Mouse (Mus musculus) fibroblast of lung, adult 2 months (primary cell): ENCODE data around the gene Nipbl.

ENCODE experiments used
- DNase-seq: peaks from one replicate; pipeline ENCODE4 v3.0.0-alpha.2; 2011; ENCODE audit warnings: low read depth

Nipbl gene

DNA sequence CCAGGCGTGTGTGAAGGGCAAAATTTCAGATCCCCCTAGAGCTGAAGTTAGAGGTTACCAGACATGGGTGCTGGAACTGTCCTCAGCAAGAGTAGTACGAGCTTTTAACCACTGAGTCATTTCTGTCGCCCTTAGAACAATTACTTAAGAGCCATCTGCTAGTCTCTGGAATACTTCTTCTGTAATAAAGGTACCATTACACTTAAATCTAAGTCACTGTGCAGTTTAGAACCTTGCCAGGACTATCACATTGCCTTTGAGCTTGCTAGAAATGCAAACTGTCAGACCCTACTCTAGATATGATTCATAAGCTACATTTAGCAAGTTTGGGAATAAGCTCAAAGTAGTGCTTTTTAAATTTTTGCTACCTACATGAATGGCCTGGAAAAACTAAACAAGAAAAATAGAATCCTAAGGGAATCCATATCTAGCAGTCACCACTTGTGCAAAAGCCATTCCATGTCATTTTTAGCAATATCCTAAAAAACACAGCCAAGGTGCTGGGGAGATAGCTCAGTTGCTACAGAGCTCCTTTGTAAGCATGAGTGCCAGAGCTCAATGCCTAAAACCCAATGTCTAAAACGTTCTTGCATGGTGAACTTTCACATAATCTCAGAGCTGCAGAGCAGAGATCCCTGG is 27.6 kb downstream of the Nipbl start:
- no peak for DNase-seq

DNA sequence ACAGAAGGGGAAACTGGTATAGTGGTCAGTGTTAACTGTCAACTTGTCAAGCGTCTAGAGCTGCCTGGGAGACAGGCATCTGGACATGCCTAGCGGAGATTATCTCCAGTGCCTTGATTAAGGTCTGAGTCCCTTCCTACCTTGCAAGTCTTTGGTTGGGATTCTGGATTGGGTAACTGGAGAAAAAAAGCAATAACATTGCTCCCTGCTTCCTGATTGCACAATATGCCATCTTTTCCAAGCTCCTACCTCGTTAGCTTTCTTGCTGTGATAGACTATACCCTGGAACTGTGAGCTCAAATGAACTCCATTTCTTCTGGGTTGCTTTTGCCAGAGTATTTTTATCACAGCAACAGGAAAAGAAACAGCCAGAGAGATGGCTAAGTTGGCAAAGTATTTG is 30.9 kb downstream of the Nipbl start:
- DNase-seq: no peak

DNA sequence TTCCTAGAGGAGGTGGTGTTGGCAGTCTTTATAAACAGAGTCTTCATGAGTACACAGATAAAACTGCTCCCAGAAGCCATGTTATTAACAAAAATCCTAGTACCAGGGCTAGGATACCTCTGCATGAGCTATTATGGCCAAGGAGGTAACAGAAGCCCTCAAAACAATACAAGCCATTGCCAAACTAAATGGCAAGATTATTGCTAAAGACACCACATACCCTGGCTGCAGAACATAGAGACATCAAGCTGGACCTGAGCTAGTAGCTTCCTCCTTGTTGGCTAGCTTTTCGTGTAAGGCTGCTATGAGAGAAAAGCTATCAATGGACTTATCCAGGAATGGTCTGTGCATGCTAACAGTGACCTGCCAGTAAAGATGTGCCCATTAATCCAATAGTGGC is 32.4 kb downstream of the Nipbl start:
- no peak for DNase-seq

DNA sequence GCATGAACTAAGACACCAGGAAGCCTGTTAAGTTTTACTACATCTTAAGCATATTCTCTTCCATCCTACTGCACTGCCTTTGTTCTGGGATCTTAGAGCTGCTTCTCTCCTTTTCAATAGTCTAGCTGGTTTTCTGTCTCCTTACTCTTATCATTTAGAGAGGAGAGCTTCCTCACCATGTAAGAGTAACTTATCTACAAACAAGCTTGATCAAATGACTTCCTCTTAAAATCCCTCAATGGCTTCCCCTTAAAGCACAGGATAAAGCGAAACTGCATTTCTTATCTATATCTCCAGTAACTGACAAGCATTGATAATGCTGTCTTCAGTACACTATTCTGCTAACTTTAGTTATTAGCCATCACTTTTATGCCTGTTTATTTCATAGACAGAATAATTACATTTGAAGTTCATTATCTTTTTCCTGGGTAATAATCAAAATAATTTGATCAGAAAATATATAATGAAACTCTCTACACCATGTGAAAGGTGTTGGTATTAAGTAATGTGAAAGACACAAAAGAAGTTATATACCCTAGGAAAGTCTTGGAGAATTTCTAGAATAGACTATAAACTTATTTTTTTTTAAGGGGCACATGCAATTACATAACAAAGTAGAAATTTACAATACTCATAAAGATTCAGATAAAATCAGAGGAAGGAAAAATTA is 33.0 kb downstream of the Nipbl start:
- DNase-seq: no peak

DNA sequence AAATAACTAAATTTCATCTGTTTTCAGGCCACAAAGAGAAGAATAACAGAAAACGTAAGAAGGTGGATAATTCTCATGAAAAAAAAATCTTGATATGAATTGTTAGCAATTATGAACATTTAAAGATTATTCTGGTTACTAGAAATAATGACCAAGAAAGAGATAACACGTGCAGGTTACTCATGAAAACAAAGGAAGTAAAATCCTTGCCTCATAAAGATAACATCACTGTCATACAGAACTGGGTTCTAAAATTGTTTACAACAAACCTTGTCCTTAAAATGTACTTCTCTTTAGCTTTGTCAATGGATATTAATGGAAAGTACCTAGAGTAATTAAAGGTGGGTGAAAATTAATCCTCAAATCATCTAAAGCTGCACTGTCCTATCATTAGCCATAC is 37.2 kb downstream of the Nipbl start:
- no peak for DNase-seq

DNA sequence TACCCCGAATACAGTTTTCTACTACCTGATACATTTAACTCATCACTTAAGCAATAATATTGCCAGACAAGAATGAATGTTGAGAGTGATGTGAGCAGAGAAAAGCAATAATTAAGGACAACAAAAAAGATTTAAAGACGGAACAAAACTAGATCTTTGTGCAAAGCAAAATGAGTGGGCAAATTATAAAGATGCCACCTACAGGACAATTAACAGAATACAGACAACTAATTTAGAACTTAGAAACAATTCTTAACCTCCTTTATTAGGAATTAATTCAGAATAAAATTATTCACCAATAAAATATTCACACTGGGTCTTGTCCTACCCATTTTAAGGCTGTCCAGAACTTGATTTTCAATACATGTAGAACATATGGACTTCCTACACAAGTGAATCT is 38.0 kb downstream of the Nipbl start:
- no peak for DNase-seq

DNA sequence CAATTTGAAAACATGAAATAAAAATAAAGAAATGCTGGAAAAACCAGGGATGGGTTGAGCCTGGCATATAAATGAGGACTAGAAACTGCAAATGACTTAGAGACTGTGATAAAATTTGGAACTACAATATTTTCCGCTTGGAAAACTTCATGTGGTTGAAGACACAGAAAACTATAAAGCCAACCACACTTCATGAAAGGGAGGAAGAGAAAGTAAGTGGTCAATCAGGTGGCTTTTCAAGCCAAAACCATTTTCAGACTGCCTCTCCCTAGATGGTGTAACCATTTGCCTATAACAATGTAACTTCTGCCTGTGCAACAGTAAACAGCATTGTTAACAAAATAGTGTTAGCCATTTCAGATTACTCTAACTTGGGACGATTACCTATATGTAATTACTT is 41.7 kb downstream of the Nipbl start:
- no peak for DNase-seq

DNA sequence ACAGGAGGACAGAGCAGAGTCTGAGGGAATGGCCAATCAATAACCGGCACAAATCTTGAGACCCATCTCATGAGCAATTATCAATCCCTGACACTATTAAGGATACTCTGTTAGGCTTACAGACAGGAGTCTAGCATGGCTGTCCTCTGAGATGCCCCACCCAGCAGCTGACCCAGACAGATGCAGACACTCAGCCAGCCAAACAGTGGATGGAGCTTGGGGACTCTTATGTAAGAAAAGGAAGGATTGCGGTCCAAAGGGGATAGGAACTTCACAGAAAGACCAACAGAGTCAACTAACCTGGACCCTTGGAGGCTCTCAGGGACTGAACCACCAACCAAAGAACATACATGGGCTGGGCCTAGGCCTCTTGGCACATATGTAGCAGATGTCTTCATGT is 42.7 kb downstream of the Nipbl start:
- DNase-seq: no peak

DNA sequence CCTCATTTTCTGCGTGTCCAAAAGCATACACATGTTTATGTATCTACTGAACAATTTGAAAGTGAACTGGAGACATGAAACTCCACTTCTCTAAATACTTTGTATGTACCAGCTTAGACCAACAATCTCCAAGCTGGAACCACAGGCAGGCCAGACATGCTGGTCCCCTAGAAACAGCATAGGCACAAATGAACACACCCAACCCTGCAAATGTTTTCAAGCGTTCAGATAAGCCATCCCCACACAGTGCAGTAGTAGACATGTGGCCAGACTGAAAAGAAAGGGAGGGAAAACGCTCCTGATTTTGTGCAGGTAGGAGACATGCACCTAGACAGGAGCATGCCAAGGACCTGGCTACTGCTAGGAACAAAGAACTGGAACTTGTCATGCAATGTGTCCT is 52.5 kb downstream of the Nipbl start:
- DNase-seq: no peak

DNA sequence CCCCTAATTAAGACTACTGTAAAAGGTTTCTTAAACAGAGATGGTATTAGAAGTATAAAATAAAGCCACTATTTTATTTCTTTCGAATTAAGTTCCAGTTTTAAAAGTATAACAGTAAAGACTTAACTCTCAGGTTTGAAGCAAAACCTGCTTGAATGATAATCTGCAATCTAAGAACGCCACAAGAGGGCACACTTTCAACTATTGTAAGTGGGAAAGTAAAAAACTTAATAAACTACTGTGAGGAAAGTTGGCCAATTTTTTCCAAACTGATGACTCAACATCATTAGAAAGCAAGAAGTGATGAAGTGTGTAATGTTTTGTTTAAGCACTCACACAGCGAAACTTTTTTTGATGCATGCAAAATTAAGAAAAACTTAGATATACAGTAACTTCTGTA is 62.0 kb downstream of the Nipbl start:
- DNase-seq: peak; percentile 66

DNA sequence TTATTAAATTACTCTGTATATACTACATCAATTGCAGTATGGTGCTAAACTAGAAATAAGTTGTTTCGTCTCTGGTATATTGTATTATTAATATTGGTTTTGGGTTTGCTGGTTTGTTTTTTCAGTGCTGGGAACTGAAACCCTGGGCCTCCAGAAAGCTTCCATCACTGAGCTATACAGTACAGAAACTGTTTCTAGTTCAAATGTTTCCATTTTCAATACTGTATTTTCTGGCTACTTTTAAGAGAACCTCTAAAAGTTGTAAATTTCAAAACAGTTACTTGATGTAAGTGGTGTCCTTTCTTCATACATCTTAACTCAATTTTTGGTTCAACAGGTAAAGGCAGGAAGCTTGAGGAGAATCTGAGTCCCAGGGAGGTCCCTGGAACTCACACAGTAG is 68.6 kb downstream of the Nipbl start:
- no peak for DNase-seq

DNA sequence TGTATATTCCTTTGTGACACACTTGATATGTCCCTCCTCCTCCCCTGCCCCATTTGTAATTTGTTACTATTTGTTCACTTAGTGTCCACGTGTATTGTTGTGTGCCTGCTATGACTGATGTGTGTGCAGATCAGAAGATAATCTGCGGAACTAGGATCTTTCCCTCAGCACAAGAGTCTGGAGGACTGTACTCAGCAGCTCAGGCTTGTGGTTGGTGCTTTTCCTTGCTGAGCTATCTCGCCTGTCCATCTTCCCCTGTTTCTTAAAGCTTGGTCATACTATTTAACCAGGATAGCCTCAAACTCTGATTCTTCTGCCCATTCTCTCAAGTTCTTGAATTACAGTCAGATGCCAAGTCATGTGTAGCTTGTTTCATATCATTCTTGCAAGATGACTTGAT is 69.5 kb downstream of the Nipbl start:
- DNase-seq: no peak

DNA sequence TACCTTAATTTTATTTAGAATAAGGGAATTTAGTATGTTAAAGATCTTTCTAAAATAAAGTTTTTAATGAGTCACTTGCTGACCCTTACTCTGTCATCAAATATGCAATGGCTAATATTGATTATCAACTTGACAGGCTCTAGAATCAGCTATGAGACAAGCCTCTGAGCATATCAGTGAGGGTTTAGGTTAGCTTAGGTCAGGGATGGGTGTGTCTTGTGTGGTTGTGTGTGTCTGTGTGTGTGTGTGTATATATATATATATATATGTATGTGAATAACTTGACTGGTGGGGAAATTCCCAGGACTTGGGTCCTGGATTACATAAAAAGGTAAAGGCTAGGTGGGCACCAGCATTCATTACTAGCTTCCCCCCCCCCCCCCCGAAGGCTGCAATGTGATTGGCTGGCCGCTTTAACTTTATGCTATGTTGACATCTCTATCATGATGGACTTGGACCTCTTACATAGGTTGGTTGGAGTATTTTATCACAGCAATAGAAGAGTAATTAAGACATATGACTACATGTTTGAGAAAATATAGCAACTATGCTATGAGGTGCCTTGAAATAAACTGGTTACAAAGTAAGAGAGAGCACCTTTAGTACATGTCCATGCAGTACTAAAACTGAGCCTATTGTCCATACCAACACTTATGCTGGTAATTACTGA is 97.0 kb downstream of the Nipbl start:
- DNase-seq: no peak

DNA sequence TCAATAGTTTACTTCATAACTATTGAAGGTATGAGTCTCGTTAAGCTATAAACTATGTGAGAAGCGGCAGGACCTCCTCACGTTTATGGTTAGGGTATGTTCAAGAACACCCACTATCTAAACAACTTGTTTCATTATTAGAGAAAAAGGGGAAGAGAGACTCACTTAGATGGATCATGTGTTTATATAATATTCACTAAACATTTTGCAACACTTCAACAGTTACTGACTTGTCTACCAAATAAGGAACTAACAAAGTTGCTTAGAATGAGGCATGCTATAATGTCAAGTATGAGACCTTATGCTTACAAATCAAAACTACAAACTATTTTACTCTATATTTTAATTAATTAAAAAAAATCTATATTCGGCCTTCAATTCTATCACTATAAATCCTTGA is 103.7 kb downstream of the Nipbl start:
- DNase-seq: no peak

DNA sequence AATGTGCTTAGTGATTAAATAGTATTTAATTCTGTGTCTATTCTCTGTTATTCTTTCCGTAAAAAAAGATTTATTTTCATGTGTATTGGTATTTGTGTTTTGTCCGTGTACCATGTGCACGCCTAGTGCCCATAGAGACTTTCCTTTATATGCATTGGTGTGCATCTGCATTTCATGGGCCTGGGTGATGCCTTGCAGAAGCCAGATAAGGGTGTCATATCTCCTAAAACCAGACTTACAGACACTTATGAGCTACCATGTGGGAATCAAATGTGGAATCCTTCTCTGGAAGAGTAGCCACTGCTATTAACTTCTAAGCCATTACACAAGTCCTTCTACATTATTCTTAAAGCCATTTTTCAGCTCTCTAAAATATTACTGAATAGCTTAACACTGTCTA is 112.7 kb downstream of the Nipbl start:
- DNase-seq: no peak

DNA sequence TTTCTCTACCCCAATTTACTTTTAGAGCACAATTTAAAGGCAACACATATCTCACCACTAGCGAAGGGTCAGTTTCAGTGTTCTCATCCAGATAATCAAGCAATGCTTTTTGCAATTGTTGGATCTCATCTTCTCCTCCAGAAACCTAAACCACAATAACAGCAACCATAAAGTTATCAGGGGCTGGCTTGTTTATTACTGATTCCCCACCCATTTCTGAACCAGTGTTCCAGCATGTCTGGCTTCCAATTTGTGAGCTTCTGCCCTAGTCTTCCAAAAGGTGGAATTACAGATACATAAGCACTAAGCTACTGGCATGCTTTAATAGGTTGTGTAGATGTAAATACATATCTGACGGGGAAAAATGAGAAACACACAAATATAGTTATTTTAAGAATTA is 118.6 kb downstream of the Nipbl start:
- DNase-seq: no peak

DNA sequence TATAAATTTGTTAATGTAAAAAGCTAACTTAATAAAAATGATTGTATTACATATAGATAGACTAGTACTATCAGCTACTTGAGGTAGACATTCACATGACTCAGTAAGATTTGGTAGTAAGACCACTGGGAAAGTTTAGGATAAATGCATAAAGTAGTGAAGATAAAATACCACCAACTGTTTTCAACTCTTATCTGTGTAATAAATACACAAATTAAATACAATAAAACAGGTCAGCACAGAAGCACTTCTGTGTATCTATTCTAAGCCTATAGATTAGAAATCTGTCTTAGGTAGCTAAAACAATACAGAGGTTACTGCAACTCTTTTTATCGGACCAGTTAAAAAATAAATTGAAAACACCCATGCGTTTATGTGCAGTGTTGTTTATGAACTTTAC is 119.4 kb downstream of the Nipbl start:
- no peak for DNase-seq

DNA sequence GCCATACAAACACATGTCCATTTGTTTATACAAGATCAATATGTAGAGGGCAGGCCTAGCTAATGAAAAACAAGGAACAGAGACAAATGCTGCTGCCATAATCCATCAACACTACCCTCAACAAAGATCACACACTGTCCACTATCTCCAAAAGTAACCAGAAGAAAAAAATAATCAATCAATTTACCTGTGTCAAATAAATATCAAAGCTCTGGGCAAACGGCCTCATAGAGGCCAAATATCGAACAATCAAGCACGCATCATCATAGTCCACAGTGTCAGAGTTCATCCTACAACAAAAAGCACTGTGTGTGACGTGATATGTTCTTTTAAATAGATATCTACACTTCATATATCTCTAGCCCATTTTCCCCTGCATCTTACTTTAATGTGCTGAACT is 120.2 kb downstream of the Nipbl start:
- no peak for DNase-seq

DNA sequence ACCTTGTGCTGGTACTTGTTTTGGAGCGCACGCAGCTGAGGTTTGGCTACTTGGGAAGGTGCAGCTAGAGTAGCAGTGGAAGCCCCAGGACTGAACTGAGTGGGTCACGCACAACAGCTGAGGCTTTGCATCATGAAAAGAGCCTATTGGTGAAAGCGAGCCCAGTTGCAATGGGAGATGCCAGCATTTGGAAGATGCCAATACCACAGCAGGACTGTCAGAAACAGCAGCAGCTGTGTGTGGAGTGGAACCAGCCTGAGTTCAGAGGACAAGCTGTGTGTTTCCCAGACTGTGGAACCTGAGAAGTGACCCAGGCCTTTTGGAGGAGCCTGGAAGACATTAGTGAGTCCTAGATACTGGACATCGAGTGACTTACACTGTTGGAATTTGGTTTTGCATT is 122.8 kb downstream of the Nipbl start:
- no peak for DNase-seq

DNA sequence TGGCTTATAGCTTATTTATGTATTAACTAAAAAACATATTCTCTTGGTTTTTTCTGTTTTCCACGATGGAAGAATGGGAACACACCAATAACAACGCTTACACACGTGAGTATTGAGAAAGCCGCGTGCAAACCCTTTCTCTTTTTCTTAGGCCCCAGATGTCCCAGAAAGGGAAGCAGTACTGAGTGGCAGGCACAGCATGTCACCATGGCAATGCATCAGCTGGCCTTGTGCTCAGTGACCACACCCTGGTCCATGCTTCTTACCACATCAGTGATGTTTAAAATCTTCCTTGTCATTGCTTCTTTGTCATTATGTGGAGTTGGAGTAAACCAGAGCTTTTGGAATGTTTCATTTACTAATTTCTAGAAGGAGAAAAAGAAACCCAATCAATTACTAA is 125.1 kb downstream of the Nipbl start:
- DNase-seq: no peak

DNA sequence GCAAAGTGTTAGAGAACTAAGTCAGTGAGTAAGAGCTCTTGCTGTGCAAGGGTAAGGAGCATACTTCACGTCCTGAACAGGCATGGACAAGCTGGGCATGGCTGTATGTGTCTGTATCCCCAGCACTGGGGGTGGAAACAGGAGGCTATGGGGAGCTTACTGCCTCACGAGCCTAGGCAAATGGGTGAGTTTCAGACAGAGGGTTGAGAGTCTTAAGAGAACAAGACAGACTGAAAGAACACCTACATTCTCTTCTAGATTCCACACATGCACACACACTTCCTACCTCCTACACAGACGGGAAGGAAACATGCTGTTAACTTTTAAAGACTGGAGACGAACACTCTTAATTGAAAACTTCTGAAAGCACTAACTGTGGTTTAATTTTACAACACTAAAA is 126.9 kb downstream of the Nipbl start:
- no peak for DNase-seq

DNA sequence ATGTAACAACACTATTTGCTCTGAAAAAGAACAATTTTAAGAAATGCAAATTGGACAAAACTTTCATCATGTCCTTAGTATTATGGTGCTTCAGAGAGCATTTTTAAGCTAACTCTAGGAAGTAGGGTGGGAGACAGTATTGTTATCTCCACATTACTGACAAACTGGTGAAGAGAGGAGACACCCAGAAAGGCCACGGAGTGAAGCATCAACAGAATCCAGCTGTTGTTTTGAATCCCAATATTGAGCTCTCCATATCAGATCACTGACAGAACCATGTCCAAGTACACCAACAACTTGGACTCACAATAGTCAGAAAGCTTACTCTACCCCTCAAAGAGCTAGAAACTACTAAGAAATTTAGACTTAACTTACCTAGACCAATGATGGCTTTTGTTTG is 138.8 kb downstream of the Nipbl start:
- no peak for DNase-seq

DNA sequence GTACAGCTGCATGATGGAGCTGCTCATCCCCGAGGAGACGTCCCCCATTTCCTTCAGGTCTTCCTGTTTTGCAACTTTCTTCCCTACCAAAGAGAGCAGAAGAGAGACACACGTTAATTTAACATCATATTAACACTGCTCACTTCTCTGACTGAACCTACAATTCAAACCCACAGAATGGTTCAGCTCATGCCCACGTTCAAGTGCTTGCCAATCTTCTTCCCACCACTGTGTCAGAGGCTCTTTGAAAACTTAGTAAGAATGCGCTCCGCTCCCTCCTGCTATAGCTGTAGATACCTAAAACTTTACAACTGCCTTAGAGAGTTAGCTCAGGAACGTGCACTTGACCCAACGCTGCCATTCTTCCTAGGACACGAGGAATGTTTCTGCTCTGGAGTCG is 141.3 kb downstream of the Nipbl start:
- no peak for DNase-seq

DNA sequence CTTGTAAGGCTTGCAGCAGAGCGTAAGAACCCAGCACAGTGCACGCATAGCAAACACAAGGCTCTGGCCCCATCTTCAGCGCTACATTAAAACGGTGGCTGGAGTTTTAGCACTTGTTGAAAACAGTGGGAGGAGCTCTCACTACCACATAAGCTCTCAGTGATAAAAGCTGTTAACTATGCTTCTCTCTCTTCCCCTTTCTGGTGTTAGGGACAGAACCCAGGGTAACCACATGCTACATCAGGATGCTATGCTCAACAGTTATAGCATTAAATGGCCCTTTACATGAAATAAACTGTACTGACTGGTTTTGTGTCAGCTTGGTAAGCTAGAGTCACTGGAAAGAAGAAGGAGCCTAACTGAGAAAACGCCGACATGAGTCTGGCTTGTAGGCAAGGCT is 150.1 kb downstream of the Nipbl start:
- DNase-seq: no peak
